Mouse (Mus musculus): ENCODE results near the gene Bola3.
"Not testable (repeated sequence)": the region's sequence is repeated elsewhere in the genome, so short reads cannot be mapped to it uniquely, and the experiment has no call there.

The Bola3 gene

DNA sequence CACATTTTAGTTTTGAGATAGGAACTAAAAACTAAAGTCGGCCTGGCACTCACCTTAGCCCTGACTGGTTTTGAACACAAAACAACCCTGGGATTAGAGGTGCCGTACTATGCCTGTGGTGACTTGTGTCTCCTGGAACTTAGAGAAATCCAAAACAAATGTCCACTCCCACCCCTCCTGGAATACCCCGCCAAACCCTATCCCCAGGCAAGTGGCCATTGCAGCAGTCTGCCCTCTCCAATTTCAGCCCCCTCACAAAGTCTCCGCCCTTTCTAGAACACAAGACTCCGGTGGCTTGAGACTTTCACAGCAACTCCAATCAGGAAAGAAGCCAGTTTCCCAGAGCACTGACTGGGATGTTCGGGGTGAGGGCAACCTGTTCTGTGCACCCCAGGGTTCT, at the start of gene Bola3:
Gene Bola3, plus strand, starts transcription at position 275 of the 400 bp plus-strand sequence.
- no peak for DNase-seq (ENCODE audit: low read depth, low spot score)

GRCm38 (mm10) chr6:83300447-83301229, 48.3 kb upstream of the Bola3 start:
- no peak for DNase-seq (ENCODE audit: low read depth, low spot score)

DNA sequence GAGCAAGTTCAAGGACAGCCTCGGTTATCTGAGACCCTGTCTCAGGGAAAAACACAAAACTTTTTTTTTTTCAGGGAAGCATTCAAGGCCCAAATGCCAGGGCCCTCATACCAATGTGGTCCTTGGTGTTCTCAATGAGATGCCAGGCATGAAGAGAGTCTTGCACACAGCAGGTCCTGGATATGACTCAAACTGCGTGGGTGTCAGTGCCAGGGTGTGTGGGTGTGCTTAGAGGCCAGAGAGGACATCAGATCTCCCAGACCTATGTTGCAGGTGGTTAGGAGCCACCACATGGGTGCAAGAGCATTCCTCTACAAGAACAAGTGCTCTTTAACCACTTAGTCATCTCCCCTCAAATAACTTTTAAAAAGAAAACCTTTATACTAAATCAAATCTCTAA, 47.7 kb upstream of the Bola3 start:
- no peak for DNase-seq (ENCODE audit: low read depth, low spot score)

- DNase-seq (ENCODE audit: low read depth, low spot score): no peak
These were observed 46.7 kb upstream of the Bola3 start for GRCm38 (mm10) chr6:83302264-83302663.

DNA sequence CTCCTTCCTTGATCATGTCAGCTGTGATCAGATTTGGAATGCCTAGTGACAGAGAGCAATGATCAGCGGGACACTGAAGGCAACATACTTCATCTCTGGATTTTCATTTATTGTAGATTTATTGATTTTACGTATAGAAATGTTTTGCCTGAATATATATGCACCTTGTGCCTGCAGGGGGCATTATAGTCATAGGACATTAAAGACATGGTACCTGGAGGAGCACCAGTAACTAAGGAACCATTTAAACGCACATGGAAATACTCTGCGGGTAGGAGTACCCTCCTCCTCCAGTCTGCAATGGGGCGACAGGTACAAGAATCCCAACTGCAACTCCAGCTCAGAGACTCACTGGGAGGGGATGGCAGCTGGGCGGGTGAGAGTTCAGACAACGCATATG, 39.9 kb upstream of the Bola3 start:
- DNase-seq (ENCODE audit: low read depth, low spot score): no peak

DNA sequence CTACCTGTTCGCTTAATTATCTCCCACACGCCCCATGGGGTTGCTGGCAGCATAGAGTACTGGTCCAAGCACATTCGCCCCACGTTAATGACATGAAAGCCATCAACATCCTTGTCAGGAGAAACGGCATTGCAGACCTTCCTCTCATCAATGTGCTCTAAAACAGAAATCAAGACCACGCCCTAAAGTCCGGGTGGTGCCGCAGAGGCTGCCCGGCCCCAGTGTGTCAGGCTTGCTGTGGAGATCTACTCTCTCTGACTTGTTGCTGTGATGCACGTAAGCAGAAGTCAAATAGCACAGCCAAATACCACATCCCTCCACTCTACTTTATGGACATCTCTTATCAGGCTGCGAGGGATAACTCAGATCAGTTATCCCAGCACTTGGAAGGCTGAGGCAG, 37.7 kb upstream of the Bola3 start:
- DNase-seq (ENCODE audit: low read depth, low spot score): no peak

DNA sequence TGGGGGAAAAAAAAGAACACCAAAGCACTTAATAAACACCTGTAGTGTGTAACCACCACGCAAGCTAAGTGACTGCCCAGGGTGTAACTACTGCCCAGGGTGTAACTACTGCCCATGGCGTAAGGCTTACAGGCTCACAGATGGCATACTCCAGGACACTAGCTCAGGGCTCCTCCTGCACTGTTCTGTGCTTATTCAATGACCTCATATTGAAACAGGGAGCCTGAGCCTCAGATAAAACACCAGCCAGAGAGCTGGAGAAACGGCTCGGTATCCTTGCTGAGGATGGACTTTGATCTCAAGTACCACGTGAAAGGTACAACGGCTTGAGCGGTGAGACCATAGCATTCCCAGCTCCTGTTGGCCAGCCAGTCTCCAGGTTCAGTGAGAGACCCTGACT, 36.9 kb upstream of the Bola3 start:
- no peak for DNase-seq (ENCODE audit: low read depth, low spot score)

GRCm38 (mm10) chr6:83312514-83312913, 36.4 kb upstream of the Bola3 start:
- DNase-seq (ENCODE audit: low read depth, low spot score): no peak

DNA sequence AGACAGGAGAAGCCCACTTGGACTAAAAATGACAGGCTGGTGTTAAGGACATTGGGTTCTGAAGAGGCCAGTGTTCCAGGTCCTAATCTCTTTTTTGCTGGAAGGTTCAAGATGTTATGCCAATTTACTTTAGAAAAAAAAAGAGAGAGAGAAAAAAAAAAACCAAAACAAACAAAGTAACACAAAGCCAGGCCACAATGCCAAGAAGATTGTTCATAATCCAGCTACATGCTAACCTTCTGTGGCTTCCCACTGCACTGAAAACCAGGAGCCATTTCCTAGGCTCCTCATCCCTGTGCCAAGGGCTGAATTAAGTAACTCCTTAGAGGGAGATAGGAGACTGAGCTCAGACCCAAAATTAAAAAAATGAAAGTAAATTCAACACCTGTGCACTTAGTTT, 33.7 kb upstream of the Bola3 start:
- DNase-seq (ENCODE audit: low read depth, low spot score): no peak

GRCm38 (mm10) chr6:83316022-83316421, 32.9 kb upstream of the Bola3 start:
- no peak for DNase-seq (ENCODE audit: low read depth, low spot score)

DNA sequence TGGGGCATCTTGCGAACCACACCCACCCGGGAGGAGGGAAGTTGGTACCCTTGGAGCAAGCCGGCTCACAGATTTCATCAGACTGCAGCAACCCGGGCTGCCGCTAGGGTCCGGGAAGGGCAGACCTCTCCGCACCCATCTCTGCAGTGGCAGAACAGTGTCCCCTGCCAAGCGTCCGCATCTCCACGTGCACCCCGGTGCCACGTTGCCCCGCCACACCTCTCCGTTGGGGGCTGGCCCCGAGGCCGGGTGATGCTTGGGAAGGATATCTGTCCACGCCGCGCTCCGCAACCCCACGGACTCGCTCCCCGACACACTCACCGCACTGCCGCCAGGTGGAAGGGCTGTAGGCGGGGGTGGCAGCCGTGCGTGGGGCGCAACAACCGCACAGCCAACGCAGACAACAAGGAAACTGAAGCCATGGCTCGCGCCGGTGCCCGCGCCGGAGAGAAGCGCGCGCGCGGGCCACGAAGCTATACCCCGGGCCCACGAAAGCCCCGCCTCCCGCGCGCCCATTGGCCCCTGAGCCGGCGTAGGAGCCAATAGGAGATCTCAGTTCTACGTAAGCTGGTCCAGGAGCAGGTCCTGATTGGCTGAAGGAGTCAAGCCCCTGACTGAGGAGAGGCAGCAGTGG, 31.7 kb upstream of the Bola3 start:
- DNase-seq (ENCODE audit: low read depth, low spot score): peak; percentile 83

DNA sequence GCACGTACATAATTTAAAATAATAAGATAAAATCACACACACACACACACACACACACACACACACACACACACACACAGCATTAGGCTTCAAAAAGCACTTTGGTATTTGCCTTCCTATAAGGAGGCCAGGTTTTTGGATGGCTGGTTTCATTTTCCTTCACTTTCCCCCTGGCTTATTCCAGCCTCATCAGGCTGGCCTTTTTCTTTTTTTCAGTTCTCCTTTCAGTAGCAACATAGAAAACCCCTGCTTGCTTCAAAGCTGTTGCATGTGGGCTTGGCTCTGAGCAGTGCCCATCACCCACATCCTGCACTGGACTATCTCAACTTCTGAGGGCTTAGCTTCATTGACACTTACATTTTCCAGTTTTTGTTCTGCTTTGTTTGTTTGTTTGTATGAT, 27.0 kb upstream of the Bola3 start:
- no peak for DNase-seq (ENCODE audit: low read depth, low spot score)

DNA sequence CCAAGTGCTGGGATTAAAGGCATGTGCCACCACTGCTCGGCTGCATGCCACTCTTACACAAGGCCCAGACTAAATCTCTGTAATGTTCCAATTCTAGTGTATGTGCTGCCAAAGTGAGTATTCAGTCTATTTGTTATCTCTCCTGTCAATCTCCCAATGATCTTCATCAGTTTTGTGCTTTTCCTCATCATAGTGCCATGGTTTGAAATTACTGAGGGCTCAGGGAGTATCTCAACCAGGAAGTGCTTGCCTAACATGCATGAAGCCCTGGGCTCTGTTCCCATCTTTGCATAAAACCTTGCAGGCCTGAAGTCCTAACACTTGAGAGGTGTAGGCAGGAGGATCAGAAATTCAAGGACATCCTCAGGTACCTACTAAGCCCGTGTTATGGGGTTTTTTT, 26.2 kb upstream of the Bola3 start:
- DNase-seq (ENCODE audit: low read depth, low spot score): no peak

DNA sequence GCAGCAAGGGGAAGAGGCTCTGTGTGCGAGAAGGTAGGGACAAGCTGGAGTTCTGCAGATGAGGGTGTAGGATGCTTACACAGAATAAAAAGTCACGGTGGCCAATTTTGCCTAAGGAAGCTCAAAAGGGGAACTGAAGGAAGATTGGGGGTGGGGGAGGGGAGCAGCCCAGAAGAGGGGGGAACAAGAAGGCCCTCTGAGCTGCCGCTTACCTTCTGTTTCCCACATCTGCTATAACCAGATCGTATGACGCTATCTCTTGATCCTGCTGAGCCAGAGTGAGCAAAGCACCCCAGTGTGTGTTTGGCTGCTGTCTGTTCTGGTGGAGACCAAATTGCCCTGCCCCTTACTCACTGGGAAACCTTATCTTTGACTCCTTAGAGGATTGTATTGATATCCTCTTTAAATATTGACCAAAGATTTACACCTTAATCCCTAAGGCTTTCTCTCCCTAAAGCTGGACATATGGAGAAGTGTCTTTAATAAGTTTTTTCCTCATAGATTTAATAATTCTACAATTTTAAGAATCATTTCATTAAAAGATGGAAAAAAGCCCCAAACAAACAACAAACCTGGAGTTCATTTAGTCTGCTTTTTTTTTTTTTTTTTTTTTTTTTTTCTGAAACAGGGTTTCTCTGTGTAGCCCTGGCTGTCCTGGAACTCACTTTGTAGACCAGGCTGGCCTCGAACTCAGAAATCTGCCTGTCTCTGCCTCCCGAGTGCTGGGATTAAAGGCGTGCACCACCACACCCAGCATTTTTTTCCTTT, 25.1 kb upstream of the Bola3 start:
- DNase-seq (ENCODE audit: low read depth, low spot score): no peak

DNA sequence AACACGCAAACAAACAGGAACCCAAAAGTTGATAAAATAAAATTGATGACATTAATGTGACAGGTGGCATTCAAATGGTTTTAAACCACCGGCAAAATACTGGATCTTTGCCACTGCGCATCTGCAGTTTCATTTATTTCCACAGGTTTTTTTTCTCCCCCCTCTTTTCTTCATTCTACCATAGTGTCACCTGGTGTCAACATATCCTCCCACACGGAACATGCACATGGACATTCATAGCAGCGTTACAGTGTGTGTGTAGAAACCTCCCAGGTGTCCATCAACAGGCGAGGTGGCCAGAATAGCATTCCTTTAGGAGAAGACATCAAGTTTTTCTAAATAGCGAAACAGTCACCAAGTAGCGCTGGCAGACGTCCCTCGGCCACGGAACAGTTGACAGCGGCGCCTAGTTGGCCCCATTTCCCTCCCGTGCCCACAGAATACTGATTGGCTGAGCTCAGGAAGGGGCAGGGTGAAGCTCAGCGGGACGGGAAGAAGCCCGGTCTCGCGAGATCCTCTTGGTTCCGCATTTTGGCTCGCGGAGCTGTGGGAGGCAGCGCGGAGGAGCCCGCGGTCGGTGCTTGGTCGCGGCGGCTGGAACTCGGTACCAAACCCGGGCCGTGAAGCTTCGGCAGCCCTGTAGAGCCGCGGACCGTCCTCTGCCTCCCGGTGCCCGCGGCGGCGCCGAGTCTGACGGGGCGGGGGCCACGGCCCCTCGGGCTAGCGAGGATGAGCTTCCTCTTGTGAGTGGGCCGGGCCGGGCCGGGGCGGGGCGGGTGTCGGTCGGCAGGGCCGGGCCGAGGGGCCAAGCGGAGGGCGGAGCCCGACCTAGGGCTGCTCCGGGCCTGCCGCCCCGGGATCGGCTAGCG, 23.2 kb upstream of the Bola3 start, which contains the start of the genes Mthfd2 and Mob1a:
Gene Mthfd2, minus strand, starts transcription at position 384 of the 869 bp plus-strand sequence.
Gene Mob1a, plus strand, starts transcription at position 492 of the 869 bp plus-strand sequence.
- DNase-seq (ENCODE audit: low read depth, low spot score): peak; percentile 94

GRCm38 (mm10) chr6:83326394-83326736, 22.6 kb upstream of the Bola3 start:
- DNase-seq (ENCODE audit: low read depth, low spot score): no peak

- no peak for DNase-seq (ENCODE audit: low read depth, low spot score)
These were observed 22.2 kb upstream of the Bola3 start for GRCm38 (mm10) chr6:83326761-83327160.

GRCm38 (mm10) chr6:83327591-83328190, 21.3 kb upstream of the Bola3 start:
- no peak for DNase-seq (ENCODE audit: low read depth, low spot score)

DNA sequence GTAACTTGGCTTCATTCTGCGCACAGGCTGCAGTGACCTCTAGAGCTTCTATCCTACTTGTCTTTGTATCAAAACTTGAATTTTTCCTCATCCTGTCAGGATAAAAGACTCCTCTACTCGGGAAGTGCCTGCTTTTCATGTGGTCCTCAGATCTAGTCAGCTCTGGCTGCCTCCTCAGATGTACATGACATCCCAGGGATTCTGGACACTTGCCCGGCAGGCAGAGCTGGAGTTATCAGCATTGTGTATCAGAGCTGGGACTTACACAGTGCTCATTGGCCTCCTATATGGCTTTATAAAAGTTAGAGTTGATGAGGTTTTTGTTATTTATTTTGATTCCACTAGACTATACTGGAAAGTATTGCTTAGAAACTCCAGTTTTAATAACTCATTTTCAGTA, 7.6 kb upstream of the Bola3 start:
- no peak for DNase-seq (ENCODE audit: low read depth, low spot score)

GRCm38 (mm10) chr6:83342957-83343356, 6.0 kb upstream of the Bola3 start:
- no peak for DNase-seq (ENCODE audit: low read depth, low spot score)

GRCm38 (mm10) chr6:83345285-83345684, 3.7 kb upstream of the Bola3 start:
- not testable (repeated sequence) for DNase-seq (ENCODE audit: low read depth, low spot score)

Measured in telencephalon, adult 2 months (tissue).